Mouse (Mus musculus) brain, embryonic 14.5 days (tissue): ENCODE data around the gene Lsm10.

Experiments used
- CTCF ChIP-seq: fragments of 200-500 bp; IDR thresholded peaks from 2 replicates; pipeline ENCODE4 v1.5.1; 2012; ENCODE audit warnings: inconsistent platforms, mild to moderate bottlenecking, moderate library complexity, borderline replicate concordance; ENCODE audit not compliant: insufficient read depth, insufficient read length; ENCODE audit errors: extremely low read depth
- POLR2A ChIP-seq: fragments of 200-500 bp; IDR thresholded peaks from 2 replicates; pipeline ENCODE4 v1.6.1; 2012; ENCODE audit warnings: mild to moderate bottlenecking, inconsistent platforms, borderline replicate concordance; ENCODE audit not compliant: poor library complexity, insufficient read depth, insufficient read length, severe bottlenecking; ENCODE audit errors: extremely low read depth

GRCm38 (mm10) chr4:126103590-126104068 lies 7.2 kb downstream of the Lsm10 start, which contains the start of gene Stk40:
- TF ChIP-seq CTCF (peak; percentile 63), POLR2A (peak; percentile 94)
